Mouse (Mus musculus): Measurements from ENCODE around the gene C8b.

Gene C8b

DNA sequence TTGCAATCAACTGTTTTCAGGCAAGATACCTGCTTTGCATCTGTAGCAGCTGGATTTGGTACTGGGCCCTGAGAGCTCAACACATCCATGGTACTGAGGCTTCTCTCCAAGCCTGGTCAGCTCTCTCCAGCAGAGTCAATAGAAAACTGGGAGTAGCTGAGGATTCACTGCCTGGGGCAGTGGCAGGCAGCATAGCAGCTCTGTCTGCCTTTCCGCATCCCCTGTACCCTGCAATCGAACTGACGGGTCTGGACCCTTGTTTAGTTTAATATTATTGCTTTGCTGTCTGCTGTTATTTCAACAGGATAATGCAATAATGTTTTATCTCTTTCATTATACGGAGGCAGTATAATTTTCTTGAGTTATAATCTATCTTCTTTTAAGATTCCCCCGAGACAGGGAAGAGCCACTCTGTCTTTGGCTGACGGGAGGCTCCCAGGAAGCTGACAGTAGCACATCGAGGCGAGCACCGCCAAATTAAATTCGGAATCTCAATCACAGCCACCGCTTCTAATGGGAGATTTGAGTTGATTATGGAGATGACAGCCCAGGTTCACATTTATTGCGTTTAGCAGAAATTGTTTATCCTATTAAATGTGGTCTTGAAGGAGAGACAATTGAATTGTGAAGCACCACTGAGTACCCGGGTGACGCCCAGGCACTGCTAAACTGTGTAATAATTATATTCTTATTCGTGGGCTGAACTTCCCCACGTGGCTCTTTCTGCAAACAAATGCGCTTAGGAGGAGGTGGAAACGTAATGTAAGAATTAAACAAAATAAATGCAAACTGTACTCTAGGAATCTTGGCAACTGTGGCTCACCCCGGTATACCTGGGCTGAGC is 39.5 kb downstream of the C8b start:
- DNase-seq (ENCODE audit: inconsistent age in 2 of 2, low spot score in 1 of 2) = no peak

DNA sequence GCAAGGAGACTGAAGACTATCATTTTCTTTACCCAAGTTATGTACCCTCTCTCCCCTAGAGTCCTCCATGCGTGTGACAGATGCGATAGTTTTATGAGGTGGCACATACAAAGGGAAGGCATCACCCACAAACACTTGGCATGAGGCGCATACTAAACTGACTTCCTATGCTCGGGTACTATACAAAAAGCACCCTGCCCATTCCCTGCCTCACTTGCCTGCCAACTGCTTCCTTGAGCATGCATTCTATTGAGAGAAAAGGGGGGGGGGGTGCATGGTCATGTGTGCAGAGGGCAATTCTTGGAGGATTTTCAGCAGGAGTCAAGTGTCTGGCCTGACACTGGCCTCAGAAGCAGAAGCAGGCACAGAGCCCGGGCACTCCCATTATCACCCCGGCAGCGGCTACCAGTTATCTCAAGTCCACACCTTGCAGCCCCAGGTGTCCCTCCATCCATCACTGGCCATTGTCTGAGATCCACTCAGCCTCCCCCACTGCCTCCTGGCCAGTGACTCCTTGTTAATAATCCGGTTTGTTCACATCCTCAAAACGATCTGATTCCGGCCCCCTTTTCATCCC is 44.7 kb downstream of the C8b start:
- no peak for DNase-seq (ENCODE audit: inconsistent age in 2 of 2, low spot score in 1 of 2)

DNA sequence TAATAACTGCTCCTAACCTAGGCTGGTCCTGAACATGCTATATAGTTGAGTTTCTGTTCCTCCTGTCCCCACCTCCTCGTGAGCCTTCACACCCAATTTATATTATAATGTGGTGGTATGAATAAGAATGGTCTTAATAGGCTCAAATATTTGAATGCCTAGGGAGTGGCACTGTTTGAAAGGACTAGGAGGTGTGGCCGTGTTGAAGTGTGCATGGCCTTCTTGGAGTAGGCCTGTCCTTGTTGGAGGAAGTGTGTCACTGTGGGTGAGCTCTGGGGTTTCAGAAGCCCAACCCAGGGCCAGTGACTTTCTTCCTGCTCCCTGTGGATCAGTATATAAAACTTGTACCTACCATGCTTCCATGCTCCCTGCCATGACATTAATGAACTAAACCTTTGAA is 47.5 kb downstream of the C8b start:
- DNase-seq (ENCODE audit: inconsistent age in 2 of 2, low spot score in 1 of 2) = no peak

DNA sequence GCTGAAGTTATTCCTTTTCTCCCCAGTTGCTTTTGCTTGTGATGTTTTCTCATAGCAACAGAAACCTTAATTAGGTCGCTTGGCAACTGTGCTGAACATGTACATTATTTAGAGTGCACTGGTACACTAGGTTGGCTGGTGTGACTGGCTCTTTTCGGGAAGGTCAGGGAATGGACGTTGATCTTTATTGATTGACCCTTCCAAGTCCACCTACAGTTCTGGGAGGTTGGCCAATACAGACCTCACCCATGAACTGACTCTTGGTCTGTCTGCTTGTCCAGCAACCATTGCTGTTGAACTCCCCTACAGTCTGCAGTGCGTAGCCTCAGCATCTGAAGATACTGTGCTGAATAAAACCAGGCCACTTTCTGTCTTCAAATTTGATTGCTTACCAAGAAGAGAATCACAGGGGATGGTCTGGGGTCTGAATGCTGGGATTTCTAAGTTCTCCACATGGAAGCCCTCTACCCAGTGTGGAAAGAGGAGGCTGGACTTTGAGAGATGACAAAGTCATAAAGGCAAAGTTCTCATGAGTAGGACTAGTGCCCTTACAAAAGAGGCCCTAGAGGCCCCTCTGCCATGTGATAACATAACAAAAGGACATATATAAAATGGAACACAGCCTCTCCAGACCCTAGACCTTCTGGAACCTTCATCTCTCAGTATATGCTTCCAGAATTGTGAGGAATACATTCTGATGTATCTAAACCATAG is 50.6 kb downstream of the C8b start:
- DNase-seq (ENCODE audit: inconsistent age in 2 of 2, low spot score in 1 of 2) = no peak

DNA sequence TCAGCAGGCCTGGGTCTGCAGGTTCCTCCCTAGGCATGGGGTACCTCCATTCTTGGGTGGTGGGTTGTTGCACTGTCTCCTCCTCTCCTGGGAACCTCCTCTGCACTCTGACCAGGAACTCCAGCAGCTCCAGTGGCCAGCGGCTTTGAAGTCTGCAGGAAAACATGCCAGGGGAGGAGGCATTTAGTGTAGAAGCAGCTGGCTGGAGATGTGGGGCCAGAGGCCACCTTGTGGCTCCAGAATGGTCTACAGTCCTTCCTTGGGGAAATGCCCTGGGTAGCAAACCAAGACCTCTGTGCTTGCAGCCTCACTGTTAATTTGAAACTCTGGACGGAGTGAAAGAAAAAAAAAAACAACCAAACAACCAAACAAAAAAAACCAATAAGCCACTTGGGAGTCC is 51.4 kb downstream of the C8b start:
- no peak for DNase-seq (ENCODE audit: inconsistent age in 2 of 2, low spot score in 1 of 2)

DNA sequence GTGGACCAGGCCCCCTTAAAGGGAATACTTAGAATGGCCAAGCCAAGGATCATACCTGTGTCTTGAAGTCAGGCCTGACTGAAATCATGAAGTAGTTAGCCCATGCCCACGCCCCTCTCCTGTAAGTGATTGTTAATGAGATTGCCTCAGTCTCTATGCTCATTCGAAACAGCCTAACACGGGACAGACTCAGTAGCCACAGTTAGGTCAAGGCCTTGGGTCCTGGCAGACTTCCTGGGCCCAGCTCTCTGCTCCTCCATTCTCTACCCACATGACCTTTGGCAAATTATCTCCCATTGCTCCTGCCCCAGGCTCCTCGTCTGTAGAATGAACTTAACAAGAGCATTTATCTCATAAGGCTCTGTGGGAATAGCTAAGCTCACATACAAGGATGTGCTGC is 52.9 kb downstream of the C8b start:
- DNase-seq (ENCODE audit: inconsistent age in 2 of 2, low spot score in 1 of 2) = peak; percentile 33 to 83

DNA sequence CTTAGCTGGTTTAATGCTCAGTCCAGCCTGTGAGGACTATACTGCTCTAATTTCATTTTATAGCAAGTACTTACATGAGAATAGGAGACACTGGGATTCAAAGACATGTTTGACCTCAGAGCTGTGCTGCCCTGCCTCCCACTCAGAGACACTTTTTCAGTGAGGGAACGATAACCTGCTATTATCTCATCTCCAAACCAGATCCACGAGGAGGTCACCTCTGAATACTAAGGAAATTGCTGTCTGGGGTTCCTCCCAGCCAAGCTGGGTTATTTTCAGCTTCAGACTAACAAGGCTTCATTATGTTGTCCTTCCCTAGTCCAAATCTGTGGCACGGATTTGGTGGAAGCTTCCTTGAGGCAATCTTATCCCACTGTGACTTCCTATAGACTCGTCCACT is 53.8 kb downstream of the C8b start:
- no peak for DNase-seq (ENCODE audit: inconsistent age in 2 of 2, low spot score in 1 of 2)

DNA sequence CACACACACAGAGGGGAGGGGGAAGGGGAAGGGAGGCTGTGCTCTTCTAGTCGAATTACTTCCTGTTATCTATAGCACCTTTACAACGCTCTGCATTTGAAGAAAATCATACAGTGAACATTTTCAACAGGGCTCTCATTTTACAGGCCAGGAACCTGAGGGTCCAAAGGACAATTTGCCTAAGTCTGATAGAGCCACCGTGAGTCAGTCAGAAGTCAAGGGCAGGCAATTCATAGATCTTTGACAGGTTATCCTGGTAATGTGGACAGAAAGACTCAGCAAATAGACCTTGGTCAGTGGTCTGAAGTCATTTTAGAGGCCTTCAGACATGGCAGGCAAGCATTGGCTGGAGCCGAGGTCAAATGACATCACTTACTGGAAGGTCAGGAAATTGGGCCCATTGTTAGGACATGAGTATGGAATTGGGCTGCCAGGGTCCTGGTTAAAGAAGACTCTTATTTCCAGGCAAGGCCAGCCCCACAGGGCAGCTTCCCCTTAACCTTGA is 57.5 kb downstream of the C8b start:
- DNase-seq (ENCODE audit: inconsistent age in 2 of 2, low spot score in 1 of 2) = peak; percentile 61 to 89

DNA sequence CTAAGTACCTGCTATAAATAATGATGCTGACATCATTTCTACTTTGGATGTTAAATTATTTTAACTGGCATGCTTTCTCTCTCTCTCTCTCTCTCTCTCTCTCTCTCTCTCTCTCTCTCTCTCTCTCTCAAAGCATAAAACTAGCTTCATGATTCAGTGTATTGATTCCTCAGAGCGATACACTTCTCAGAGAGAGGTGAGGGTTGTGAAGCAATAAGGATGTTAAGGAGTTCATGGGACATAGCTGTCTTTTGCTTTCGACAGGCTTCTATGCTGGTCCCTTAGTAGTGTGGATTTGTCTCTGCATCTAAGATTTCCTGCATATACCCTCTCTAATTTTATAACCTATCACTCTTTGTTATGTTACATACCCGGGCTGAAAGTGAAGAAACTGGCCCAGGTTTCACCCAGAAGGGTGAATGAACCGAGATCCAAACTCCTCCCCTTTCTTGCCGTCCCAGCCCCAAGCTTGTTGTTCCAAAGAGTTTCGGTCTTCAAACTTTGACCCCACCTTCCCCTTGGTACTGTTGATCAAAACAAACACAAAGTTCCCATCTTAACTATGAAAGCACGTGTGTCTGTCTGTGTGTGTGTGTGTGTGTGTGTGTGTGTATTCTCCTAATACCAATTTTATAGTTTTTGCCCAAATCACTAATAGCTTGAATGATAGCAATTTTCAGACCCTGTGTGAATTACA is 58.4 kb downstream of the C8b start:
- DNase-seq (ENCODE audit: inconsistent age in 2 of 2, low spot score in 1 of 2) = no peak

DNA sequence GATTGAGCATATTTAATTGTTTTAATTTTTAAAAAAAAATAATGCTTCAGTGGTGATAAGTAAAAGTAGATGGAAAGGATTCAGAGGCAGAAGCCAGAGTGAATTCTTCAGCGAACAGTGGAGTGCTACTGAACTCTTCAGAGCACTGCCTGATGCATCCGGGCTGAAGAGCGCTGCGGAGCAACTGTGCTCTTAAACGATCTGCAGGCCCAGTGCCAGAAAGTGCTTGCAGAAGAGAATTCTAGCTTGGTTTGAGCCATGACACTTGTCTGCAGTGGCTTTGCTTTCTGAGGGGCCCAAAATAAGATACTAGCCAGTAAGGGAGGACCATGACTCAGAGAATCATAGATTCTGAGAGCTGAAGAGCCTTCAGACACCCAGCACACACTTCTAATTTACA is 62.8 kb downstream of the C8b start:
- DNase-seq (ENCODE audit: inconsistent age in 2 of 2, low spot score in 1 of 2) = no peak

DNA sequence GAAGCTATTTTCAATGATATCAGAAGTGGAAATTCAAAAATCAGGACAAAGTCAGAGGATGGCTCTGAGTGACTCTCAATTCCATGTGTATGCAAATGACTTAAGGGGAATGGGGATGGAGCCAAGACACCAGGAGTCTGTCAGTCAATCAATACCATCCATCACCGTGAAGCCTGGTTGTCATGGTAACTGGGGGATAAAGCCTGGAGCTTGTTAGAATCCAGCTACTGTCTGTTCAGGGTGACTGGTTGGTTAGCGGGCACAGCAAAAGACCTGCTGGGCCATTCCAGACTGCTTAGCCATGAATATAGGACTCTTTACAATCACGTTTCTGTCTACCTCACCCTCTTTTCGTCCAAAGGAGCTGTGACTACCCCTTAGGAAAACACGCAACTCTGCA is 69.0 kb downstream of the C8b start:
- DNase-seq (ENCODE audit: inconsistent age in 2 of 2, low spot score in 1 of 2) = no peak

DNA sequence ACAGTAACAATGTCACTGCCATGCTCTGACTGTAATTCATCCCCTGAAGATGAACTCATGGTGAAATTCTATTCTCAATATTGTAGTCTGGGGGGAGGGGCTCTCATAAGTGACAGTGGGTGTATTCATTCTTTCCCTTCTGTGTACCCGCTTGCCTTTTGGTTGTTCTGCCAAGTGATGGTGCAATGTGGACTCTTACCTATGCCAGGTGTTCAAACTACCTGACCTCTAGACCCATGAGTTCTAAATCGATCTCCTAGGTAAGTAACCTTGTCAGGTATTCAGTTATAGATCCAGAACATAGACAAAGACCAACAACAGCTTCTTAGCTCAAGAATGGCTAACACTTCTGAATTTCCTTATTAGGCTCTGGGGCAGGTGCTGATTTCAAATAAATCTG is 72.2 kb downstream of the C8b start:
- DNase-seq (ENCODE audit: inconsistent age in 2 of 2, low spot score in 1 of 2) = no peak

DNA sequence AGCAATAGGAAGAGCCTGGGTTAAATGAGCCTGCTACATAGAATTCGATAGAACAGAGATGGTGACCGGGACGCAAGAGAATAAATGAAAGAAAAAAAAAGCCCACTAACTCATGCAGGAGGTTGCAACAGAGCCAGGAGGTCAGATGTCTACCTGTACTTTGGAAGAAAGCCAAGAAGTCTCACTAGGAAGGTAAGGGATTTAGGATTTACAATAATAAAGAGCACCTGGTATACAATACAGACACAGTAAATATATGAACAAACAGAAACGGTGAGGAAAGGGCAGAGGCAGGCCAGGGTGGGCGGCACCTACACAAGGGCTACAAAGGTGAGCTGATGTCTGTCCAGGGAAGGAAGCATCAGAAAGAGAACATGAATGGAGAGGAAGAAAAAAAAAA is 76.1 kb downstream of the C8b start:
- no peak for DNase-seq (ENCODE audit: inconsistent age in 2 of 2, low spot score in 1 of 2)

DNA sequence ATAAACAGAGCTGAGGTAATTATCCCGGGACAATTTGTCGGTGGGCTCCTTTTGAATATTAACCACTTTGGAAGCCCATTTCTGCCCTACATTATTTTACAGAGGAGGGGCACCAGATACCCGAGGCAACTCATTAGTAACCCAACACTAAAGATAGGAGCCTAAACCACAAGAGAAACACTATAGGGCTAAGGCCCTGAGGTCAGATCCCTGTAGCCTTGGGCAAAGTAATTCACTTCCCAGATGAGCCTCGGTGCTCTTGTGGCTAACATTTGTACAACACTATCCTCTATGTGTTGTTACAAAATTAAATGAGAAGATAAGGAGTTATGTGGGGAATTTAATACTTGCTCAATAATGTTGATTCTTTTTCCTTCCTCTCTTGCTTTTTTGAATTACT is 77.4 kb downstream of the C8b start:
- DNase-seq (ENCODE audit: inconsistent age in 2 of 2, low spot score in 1 of 2) = no peak
